Mouse (Mus musculus) spleen, adult 2 months (tissue): ENCODE measurements around the gene Naxe. TPM values are rescaled to one million over a fixed set of nuclear protein-coding genes. Genes with fewer than 3 reads are reported as not detected.

Experiments used
- DNase-seq, 2 experiments: peaks; one replicate each; pipeline versions ENCODE4 v3.0.0 to v3.0.0-alpha.2; 2012 to 2021; ENCODE audit warnings: low spot score in 2 of 2, low read depth in 1 of 2
- H3K27ac ChIP-seq: fragments of 200-500 bp; 2 replicates; pipeline ENCODE4 v1.5.1; 2012; ENCODE audit warnings: low read length, inconsistent platforms; ENCODE audit not compliant: insufficient read depth
- H3K27me3 ChIP-seq: fragments of 200-500 bp; 2 replicates; pipeline ENCODE4 v1.6.1; 2012; ENCODE audit warnings: mild to moderate bottlenecking, moderate library complexity, low read length, inconsistent platforms; ENCODE audit not compliant: control insufficient read depth, insufficient read depth
- H3K36me3 ChIP-seq: fragments of 200-500 bp; 2 replicates; pipeline ENCODE4 v1.6.1; 2012; ENCODE audit warnings: mild to moderate bottlenecking, low read length, inconsistent platforms; ENCODE audit not compliant: control insufficient read depth, insufficient read depth
- H3K4me1 ChIP-seq: fragments of 200-500 bp; 2 replicates; pipeline ENCODE4 v1.6.1; 2011; ENCODE audit warnings: inconsistent platforms; ENCODE audit not compliant: control insufficient read depth, insufficient read depth, insufficient read length
- H3K4me3 ChIP-seq: fragments of 200-500 bp; 2 replicates; pipeline ENCODE4 v1.5.1; 2011; ENCODE audit warnings: mild to moderate bottlenecking, inconsistent platforms; ENCODE audit not compliant: insufficient read depth, insufficient read length; ENCODE audit errors: extremely low read depth
- CTCF ChIP-seq: fragments of 200-500 bp; IDR thresholded peaks from 2 replicates; pipeline ENCODE4 v1.5.1; 2011; ENCODE audit warnings: mild to moderate bottlenecking, inconsistent platforms; ENCODE audit not compliant: insufficient read depth, insufficient read length, insufficient replicate concordance; ENCODE audit errors: extremely low read depth
- POLR2A ChIP-seq: fragments of 200-500 bp; IDR thresholded peaks from 2 replicates; pipeline ENCODE4 v1.6.1; 2011; ENCODE audit warnings: low read depth, low read length, inconsistent platforms
- WGBS: fragments of 180-500 bp; shearing (Covaris S2); methylation state at CpG from one replicate; pipeline ENCODE4 v1.1.7; 2018; 5-methylcytosine and 5-hydroxymethylcytosine counted together
- polyA plus RNA-seq: library from polyadenylated mRNA; depleted of rRNA; stranded (reverse); fragments of >200 nt; gene quantifications from 2 replicates; pipeline ENCODE4 v1.2.3, GENCODE M21; 2012; rRNA removed

Gene Naxe
- polyA plus RNA-seq, 1 experiment = 30.0 TPM

DNA sequence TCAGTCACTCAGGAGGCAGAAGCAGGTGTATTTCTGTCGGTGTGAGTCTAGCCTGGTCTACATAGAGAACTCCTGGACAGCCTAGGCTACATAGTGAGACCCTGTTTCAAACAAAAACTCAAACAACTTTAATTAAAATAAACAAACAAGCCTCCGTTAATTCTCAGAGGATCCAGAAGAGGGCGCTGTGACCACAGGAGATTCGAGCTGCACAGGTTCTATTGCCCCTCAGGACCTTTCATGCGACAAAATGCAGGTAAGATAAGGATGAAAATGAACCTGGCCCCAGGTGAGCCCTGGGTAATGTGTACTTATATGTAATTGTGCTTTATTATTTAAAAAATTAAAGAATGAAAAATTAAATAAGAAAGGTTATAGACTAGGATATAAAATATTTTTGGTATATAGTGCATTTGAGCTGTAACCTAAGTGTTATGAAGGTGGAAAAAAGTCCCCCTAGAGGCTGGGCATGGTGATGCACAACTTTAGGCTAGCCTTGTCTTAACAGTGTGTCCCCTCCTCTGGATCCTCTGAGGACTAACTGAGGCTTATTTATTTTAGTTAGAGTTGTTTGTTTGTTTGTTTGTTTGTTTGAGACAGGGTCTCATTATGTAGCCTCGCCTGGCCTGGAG is 47.5 kb downstream of the Naxe start:
- Histone ChIP-seq H3K4me1 (no peaks in the 10 kb centered on the region), H3K36me3 (no peaks in the 10 kb centered on the region), H3K27me3 (no peaks in the 10 kb centered on the region), H3K27ac (no peak overlapping the region), H3K4me3 (no peak overlapping the region)
- WGBS = 10% methylated on average over 6 of the region's 6 CpGs
- TF ChIP-seq CTCF (peak; percentile 26; the same call in 1 of the 2 replicates), POLR2A (no peak)
- peak in 1 of 2 experiments; percentile 34 for DNase-seq

Other genes starting within 250 kb of the Naxe start
- gene Pear1, start 234.2 kb downstream of the Naxe start, polyA plus RNA-seq = 63.8 and 65.8 TPM in 2 replicates
- gene Sh2d2a, start 211.7 kb downstream of the Naxe start, polyA plus RNA-seq = 27.4 and 29.1 TPM in 2 replicates
- 23.3 and 23.4 TPM in 2 replicates for gene Prcc, start 172.9 kb downstream of the Naxe start, polyA plus RNA-seq
- gene Hdgf, start 152.2 kb downstream of the Naxe start, polyA plus RNA-seq = 43.6 and 50.0 TPM in 2 replicates
- gene Mrpl24, start 139.0 kb downstream of the Naxe start, polyA plus RNA-seq = 24.3 and 34.6 TPM in 2 replicates
- gene Isg20l2, start 128.2 kb downstream of the Naxe start, polyA plus RNA-seq = 14.3 and 17.4 TPM in 2 replicates
- gene Rrnad1, start 127.8 kb downstream of the Naxe start, polyA plus RNA-seq = 35.6 and 36.7 TPM in 2 replicates
- 0.08 TPM in 1 of 2 replicates, not detected in the other for gene Crabp2, start 109.8 kb downstream of the Naxe start, polyA plus RNA-seq
- gene Nes, start 87.4 kb downstream of the Naxe start, polyA plus RNA-seq = 1.2 and 1.7 TPM in 2 replicates
- 0.11 TPM in 1 of 2 replicates, not detected in the other for gene Bcan, start 58.3 kb downstream of the Naxe start, polyA plus RNA-seq
- not detected in 2 replicates for gene Hapln2, start 30.9 kb downstream of the Naxe start, polyA plus RNA-seq
- 5.0 and 5.2 TPM in 2 replicates for gene Gpatch4, start 15.4 kb downstream of the Naxe start, polyA plus RNA-seq
- not detected in 2 replicates for gene Ttc24, start 19.8 kb upstream of the Naxe start, polyA plus RNA-seq
- gene Iqgap3, start 23.5 kb upstream of the Naxe start, polyA plus RNA-seq = 4.3 and 5.0 TPM in 2 replicates
- 119 and 142 TPM in 2 replicates for gene Mef2d, start 83.9 kb upstream of the Naxe start, polyA plus RNA-seq
- 0.21 and 0.29 TPM in 2 replicates for gene Rhbg, start 196.2 kb upstream of the Naxe start, polyA plus RNA-seq
- gene Gm38392, start 228.7 kb upstream of the Naxe start, polyA plus RNA-seq = not detected in 2 replicates
- 1.7 and 2.1 TPM in 2 replicates for gene Tsacc, start 238.5 kb upstream of the Naxe start, polyA plus RNA-seq
- gene Cct3, start 238.6 kb upstream of the Naxe start, polyA plus RNA-seq = 72.2 and 77.4 TPM in 2 replicates